Mouse (Mus musculus): ENCODE measurements at regions not wholly inside any gene's neighbourhood (a gene's known extent, or its start where the extent isn't known, plus 50 kb on each side); places are given as distances from the start of the nearest gene placed in this dataset.
"Not testable (repeated sequence)": the region's sequence is repeated elsewhere in the genome, so short reads cannot be mapped to it uniquely, and the experiment has no call there.

- in situ Hi-C loops (cut with MboI, MseI): loop anchor here in 1 of 2 experiments (10.0 kb wide), 1 partner anchor 235 kb away; no protein-coding TSS in a partner anchor
Measured at GRCm38 (mm10) chr6:68370010-68370409, 834.4 kb upstream of the Tacstd2 start.

- in situ Hi-C loops (cut with MboI, MseI): no loop called here
Measured at GRCm38 (mm10) chr6:68339846-68340245, 804.2 kb upstream of the Tacstd2 start.

GRCm38 (mm10) chr6:68339205-68339604, 803.6 kb upstream of the Tacstd2 start:
- in situ Hi-C loops (cut with MboI, MseI): not testable (repeated sequence)

GRCm38 (mm10) chr6:68311409-68311808, 775.8 kb upstream of the Tacstd2 start:
- in situ Hi-C loops (cut with MboI, MseI): loop anchor here in 1 of 2 experiments (10.0 kb wide), 1 partner anchor 1023 kb away; no protein-coding TSS in a partner anchor

GRCm38 (mm10) chr6:68302133-68302532, 766.5 kb upstream of the Tacstd2 start:
- in situ Hi-C loops (cut with MboI, MseI): loop anchor here (5.0 kb wide), 1 partner anchor 150 kb away; no protein-coding TSS in a partner anchor

- in situ Hi-C loops (cut with MboI, MseI): no loop called here
Measured at GRCm38 (mm10) chr6:68256725-68257124, 721.1 kb upstream of the Tacstd2 start.

- in situ Hi-C loops (cut with MboI, MseI): no loop called here
Measured at GRCm38 (mm10) chr6:68256151-68256550, 720.6 kb upstream of the Tacstd2 start.

GRCm38 (mm10) chr6:68252730-68253129, 717.1 kb upstream of the Tacstd2 start:
- in situ Hi-C loops (cut with MboI, MseI): no loop called here

GRCm38 (mm10) chr6:68251320-68251719, 715.7 kb upstream of the Tacstd2 start:
- in situ Hi-C loops (cut with MboI, MseI): not testable (repeated sequence)

- in situ Hi-C loops (cut with MboI, MseI): not testable (repeated sequence)
Measured at GRCm38 (mm10) chr6:68250392-68250791, 714.8 kb upstream of the Tacstd2 start.

GRCm38 (mm10) chr6:68249259-68249658, 713.7 kb upstream of the Tacstd2 start:
- in situ Hi-C loops (cut with MboI, MseI): not testable (repeated sequence)

GRCm38 (mm10) chr6:68248018-68248533, 712.5 kb upstream of the Tacstd2 start:
- in situ Hi-C loops (cut with MboI, MseI): not testable (repeated sequence)

GRCm38 (mm10) chr6:68242749-68243148, 707.2 kb upstream of the Tacstd2 start:
- in situ Hi-C loops (cut with MboI, MseI): not testable (repeated sequence)

GRCm38 (mm10) chr6:68219685-68220084, 684.1 kb upstream of the Tacstd2 start:
- in situ Hi-C loops (cut with MboI, MseI): no loop called here

- in situ Hi-C loops (cut with MboI, MseI): no loop called here
Measured at GRCm38 (mm10) chr6:68201448-68201847, 665.9 kb upstream of the Tacstd2 start.

GRCm38 (mm10) chr6:68198031-68198430, 662.4 kb upstream of the Tacstd2 start:
- in situ Hi-C loops (cut with MboI, MseI): no loop called here

GRCm38 (mm10) chr6:68164792-68165191, 629.2 kb upstream of the Tacstd2 start:
- in situ Hi-C loops (cut with MboI, MseI): no loop called here

GRCm38 (mm10) chr6:68164111-68164510, 628.5 kb upstream of the Tacstd2 start:
- in situ Hi-C loops (cut with MboI, MseI): not testable (repeated sequence)

- in situ Hi-C loops (cut with MboI, MseI): loop anchor here (5.0 kb wide), 1 partner anchor 151 kb away; no protein-coding TSS in a partner anchor
Measured at GRCm38 (mm10) chr6:68151569-68151968, 616.0 kb upstream of the Tacstd2 start.

GRCm38 (mm10) chr6:68102481-68102880, 566.9 kb upstream of the Tacstd2 start:
- in situ Hi-C loops (cut with MboI, MseI): no loop called here
